Mouse (Mus musculus): ENCODE data around the gene Fzd1.
A peak's percentile ranks its signal among the peaks of the same experiment; 100 is the strongest.

The Fzd1 gene

GRCm38 (mm10) chr5:4757902-4758301 lies at the start of gene Fzd1:
Gene Fzd1 (minus strand): TSS chr5:4758035.
- peak; percentile 86 for DNase-seq (ENCODE audit: low read depth, low spot score)

- DNase-seq (ENCODE audit: low read depth, low spot score): no peak
Measured at GRCm38 (mm10) chr5:4805228-4805627, 47.4 kb upstream of the Fzd1 start.

- DNase-seq (ENCODE audit: low read depth, low spot score): no peak
Measured at GRCm38 (mm10) chr5:4803708-4804107, 45.9 kb upstream of the Fzd1 start.

DNA sequence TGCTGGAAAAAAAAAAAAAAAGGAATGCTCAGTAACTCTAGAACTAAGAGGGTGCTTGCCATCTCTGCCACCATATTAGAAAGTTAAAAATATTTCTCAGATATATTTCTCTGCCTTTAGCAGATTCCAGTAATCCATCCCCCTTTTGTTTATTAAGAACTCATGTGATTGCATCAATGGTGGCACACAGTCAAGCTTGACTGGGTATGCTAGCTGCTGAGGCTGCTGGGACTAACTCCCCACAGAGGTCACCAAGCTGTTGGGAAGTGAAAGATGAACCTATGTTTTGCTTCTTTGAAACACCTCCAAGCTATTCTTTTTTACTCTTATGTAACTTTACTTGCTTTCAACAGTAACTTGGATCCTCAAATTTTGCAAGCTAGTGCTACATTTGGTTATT lies 44.1 kb upstream of the Fzd1 start:
- no peak for DNase-seq (ENCODE audit: low read depth, low spot score)

DNA sequence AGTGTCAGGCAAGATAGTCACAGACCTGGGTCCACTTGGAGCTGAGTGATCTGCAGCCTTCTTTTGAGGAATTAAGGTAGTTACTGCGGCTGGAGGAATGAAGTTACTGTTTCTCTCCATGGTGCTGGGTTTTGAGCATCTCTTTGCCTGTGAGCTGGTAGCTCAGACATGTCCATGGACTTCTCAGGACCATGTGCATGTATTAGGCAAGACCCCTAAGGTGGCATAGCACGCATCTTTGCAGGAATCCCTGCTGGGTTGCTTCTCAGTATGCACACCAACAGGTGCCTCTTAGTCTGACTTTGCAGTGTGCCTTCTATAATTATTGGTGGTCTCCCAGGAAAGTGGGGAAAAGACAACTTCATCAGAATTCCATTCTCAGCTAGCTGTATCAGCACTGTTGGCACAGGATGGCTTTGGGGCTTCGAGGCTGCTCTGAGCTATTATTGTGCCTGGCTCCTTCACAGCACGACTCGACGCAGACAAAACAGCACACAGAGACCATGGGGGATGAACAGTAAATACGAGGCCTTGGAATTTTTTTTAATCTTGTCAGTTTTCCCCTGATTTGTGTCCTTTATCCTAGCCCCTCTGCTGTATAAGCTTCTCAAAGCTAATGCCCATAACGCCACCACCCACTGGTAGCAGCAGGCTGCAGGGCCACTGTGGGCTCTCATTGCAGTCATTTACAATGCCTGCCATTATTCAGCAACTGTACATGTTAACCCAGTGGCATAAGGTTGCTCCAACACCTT lies 43.4 kb upstream of the Fzd1 start:
- no peak for DNase-seq (ENCODE audit: low read depth, low spot score)

DNA sequence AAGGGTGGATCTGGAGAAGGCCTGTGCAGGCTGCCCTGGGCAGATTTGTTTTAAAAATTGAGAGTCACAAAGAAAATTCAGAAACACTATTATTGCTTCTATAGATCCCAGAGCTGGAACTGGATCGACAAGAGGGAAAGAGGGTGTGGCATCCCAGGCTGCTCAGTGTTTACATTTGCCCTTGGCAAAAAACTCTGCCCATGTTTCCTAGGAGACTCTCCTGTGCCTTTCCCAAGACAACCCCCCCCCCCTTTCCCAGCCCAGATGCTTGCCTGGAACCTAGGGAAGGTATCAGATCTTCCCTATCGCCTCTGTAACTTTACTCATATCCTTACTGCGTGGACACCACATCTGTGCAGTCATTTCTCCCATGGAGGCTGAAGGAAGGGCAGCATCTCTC lies 33.4 kb upstream of the Fzd1 start:
- no peak for DNase-seq (ENCODE audit: low read depth, low spot score)

DNA sequence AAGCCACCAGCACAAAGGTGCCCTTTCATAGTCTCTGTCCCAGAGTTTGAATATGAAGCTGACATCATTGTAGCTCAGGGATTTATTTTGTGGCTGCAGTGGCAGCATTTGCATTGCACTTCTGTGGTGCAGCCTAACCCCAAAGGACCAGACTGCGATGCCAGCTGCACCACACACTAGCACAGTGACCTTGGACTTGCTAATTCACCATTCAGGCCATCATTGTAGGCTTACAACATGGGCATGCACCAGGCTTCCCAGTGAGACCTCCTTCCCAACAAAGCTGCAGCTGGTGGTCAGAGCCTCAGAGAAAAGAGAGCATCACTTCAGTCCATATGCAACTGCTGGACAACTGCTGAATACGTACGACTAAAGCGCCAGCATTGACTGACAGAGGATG lies 32.4 kb upstream of the Fzd1 start:
- no peak for DNase-seq (ENCODE audit: low read depth, low spot score)

- DNase-seq (ENCODE audit: low read depth, low spot score): no peak
Measured at GRCm38 (mm10) chr5:4788484-4788883, 30.6 kb upstream of the Fzd1 start.

DNA sequence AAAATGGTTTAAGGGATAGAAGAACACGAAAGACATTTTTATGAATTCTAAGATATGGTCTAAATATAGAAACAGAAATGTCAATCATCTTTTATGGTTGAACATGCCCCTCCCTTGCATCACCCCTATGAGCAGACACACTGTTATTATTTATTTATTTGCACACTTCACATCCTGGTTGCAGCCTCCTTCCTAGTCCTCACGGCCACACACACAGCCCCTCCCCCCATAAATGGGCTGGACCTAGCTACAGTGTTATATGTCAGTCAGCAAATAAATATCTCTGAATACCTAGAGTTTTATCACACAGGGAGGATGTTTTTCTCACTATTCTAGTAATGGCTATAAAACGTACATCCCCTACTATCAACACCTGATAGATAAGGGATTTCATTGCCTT lies 29.0 kb upstream of the Fzd1 start:
- no peak for DNase-seq (ENCODE audit: low read depth, low spot score)

DNA sequence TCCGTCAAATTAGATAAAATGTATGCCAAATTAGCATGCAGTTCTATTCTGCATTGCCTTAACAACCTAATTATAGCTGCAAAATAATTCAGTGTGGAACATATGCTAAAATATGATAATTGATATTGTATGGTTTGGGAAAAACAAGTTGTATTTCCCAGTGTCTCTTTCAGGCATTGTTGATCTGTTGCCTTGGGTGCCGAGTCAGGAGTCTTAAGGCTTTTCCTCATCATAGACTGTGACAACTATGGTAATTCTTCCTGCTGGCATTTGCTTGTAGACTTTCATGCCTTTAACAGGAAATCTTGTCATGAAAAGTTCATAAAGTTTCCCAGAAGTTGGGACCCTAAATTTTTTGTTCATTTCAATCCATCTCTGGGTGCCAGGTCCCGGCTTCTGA lies 20.4 kb upstream of the Fzd1 start:
- DNase-seq (ENCODE audit: low read depth, low spot score): no peak

DNA sequence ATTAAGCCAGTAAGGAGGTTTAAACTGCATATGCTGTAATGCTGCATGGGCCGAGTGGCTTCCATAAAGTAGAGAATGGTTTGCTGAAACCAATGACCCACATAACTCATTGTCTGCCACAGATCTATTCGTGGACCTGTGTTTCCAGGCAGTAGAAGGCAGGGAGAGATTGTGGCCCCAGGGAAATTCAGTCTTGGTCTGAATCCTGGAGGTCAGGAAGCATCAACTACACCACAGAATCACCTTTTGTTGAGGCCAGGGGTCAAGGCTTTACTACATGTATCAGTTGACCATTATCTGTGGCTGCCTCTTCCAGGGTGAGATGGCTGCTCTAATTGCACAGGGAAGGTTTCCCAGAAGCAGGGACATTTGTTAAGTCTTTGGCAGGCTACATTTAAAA lies 18.7 kb upstream of the Fzd1 start:
- no peak for DNase-seq (ENCODE audit: low read depth, low spot score)

GRCm38 (mm10) chr5:4773090-4773772 lies 15.4 kb upstream of the Fzd1 start:
- DNase-seq (ENCODE audit: low read depth, low spot score): no peak

DNA sequence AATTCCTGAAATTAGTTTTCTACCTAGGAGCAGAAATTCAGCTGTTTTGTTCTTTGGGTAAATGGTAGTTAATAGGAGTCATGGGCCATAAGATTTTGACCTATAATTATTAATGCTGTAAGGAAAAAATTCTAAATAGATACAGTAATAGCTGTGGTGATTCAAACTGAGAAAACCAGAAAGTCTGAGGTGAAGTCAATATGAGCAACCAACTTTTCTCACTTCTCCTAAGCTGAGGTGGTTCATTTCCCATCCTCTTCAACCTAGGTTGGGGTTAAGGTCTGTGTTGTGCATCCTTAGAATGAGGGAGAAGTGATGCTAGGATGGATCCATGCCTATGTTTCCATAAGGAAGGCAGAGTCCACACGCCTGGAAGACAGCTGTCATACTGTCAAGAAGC lies 12.8 kb upstream of the Fzd1 start:
- DNase-seq (ENCODE audit: low read depth, low spot score): no peak

DNA sequence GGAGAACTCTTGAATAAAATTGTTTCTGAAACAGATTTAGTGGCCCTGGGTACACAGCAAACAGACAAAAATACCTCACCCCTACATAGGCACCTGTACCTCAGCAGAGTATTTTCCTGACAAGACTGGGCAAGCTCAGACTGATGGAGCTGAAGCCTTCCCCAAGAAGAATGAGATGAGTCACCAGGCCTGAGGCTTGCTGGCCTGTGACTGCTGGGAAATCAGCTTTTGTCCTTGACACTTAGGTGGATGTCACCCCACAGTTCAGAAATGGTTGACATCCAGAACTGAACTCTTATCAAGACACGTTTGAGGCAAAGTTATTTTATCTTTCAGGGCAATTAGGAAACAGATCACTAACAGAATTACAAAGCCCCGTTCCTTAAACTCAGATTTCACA lies 10.1 kb upstream of the Fzd1 start:
- DNase-seq (ENCODE audit: low read depth, low spot score): no peak

DNA sequence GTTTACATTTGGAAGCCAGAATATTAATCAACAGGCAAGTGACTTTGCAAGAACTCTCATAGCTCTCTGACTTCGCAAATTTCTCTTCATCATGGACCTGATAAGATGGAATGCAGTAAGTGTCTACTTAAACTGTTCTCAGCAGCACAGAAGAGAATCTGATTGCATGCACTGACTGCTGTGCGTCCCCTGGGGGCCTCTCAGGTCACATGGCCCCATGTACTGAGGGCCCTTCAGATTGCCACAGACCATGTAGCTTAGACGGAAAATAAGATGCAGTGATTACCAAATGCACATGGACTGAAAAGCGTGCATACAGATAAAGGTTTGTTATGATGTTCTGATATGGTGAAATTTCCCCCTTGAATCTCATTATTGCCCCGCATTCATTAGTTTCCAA lies 8.9 kb upstream of the Fzd1 start:
- no peak for DNase-seq (ENCODE audit: low read depth, low spot score)

DNA sequence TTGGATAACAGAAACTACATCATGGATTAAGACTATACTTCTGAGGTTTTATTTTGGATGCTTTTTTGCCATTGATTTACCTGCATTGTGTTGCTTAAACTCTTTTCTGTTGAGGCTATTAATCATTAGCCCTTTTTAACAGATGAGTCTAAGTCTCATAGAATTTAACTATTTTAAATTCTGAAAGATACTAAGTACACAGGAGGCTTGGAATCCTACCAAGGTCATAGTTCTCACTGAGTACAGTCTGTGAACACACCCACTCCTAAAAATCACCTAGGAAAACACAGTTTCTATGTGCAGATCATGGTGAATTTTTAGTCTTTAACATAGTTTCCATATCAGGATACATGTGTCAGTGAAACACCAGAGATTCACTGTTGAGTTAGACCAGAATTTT lies 4.1 kb upstream of the Fzd1 start:
- DNase-seq (ENCODE audit: low read depth, low spot score): no peak

- no peak for DNase-seq (ENCODE audit: low read depth, low spot score)
Measured at GRCm38 (mm10) chr5:4758331-4759080, 671 bp upstream of the Fzd1 start.

DNA sequence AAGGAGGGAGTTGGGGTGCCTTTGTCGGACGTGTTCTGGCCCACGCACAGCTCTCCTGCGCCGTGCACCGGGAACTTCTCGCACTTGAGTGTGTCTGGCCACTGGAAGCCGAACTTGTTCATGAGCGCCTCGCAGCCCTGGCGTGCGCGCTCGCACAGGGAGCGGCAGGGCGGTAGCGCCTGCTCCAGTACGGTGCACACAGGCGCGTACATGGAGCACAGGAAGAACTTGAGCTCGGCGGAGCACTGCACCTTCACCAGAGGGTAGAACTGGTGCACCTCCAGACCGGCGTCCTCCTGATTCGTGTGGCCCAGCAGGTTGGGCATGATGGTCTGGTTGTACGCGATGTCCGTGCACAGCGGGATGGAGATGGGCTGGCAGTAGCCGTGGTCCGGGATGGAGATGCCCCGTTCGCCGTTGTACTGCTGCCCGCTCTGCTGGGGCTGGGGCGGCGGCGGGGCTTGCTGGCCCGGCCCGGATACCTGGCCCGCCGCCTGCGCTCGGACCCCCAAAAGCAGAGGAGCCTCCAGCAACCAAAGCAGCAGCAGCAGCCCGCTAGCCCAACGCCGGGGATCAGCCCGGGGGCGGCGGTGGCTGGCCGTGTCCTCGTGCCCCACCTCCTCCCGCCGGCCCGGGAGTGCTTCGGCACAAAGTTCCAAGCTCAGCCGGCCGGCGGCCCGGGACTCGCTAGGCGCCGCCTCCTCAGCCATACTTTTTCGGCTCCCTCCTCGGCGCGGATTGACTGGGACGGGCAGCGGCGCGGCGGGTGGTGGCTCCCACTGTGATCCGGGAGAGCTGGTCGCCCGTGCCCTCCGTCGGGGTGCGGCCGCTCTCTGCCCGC lies 744 bp downstream of the Fzd1 start:
- DNase-seq (ENCODE audit: low read depth, low spot score): no peak

DNA sequence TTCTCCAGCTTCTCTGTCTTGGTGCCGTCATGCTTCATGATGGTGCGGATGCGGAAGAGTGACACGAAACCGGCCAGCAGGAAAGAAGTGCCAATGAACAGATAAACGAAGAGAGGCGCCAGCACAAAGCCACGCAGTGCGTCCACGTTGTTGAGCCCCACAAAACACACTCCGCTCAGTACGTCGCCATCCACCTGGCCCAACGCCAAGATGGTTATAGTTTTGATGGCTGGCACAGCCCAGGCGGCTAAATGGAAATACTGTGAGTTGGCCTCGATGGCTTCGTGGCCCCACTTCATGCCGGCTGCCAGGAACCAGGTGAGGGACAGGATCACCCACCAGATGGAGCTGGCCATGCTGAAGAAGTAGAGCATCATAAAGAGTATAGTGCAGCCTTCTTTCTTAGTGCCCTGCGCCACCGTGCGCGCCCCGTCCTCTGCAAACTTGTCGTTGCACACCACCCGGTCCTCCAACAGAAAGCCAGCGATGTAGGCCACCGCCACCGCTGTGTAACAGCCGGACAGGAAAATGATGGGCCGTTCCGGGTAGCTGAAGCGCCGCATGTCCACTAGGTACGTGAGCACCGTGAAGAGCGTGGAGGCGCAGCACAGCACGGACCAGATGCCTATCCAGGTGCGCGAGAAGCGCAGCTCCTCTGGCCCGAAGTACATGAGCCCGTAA lies 1.7 kb downstream of the Fzd1 start:
- no peak for DNase-seq (ENCODE audit: low read depth, low spot score)

- DNase-seq (ENCODE audit: low read depth, low spot score): no peak
Measured at GRCm38 (mm10) chr5:4755326-4755725, 2.5 kb downstream of the Fzd1 start.

DNA sequence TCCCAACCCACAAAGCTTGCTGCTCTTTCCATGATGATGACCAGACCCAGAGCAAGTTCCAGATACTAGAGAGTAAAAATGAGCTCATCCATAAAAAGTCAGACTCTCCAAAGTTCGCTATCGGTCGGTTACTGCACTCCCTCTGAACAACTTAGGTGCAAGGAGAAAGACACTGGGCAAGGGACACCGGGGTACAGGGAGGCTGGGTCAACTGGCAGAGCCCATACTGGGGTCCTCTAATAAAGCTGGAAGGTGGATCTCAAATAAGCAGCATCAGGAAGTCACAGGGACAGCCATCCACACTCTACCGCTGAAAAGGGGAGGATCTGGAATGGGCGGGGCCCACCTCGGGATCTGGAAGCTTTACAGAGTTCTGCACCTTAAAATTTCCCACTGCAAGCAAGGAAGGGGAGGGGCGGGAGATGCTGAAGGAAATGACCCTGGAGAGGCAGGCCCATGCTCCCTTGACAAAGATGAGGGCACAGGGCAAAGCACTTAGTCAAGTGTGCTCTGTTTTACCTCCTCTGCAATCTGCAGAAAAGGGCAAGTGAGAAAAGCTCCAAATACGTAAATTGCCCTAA lies 3.0 kb downstream of the Fzd1 start:
- DNase-seq (ENCODE audit: low read depth, low spot score): no peak
